Mouse (Mus musculus): ENCODE results near the gene Rbm28.

GRCm38 (mm10) chr6:29166196-29166595, 1.4 kb upstream of the Rbm28 start:
- TF ChIP-seq EP300 (IDR thresholded peaks at IDR 0.05; ENCODE audit: low read length), result no peak
- TF ChIP-seq MAX (IDR thresholded peaks at IDR 0.05; ENCODE audit: low read length), result no peak
- TF ChIP-seq CHD1 (IDR thresholded peaks at IDR 0.05; ENCODE audit: low read depth, low read length), result no peak
- no peak for TF ChIP-seq MAFK (IDR thresholded peaks at IDR 0.05; ENCODE audit: insufficient replicate concordance, low read length)
- no peak for TF ChIP-seq GABPA (IDR thresholded peaks at IDR 0.05; ENCODE audit: insufficient replicate concordance, low read depth, low read length)
- TF ChIP-seq JUN (IDR thresholded peaks at IDR 0.05; ENCODE audit: insufficient read depth, low read depth, low read length), result no peak
- TF ChIP-seq MEF2A (IDR thresholded peaks at IDR 0.05; ENCODE audit: borderline replicate concordance, low read depth, low read length), result no peak
